In genomic region chr15:85646639-85647277, GRCm38 (mm10) we compare ENCODE assay signal across 8 mouse cellular contexts.
DNase-seq lines count a peak whose midpoint lies in the region; ATAC-seq and TF ChIP-seq lines count a peak whose summit lies in the region.

No protein-coding gene starts in this region.

- H3K79me2 ChIP-seq in macrophage (ENCODE audit: inconsistent target) = no peaks in the 10 kb centered on the region

- no peak for TF ChIP-seq EP300 in heart, postnatal 0 days (IDR thresholded peaks at IDR 0.05; ENCODE audit: low read depth)

- DNase-seq in adrenal gland, postnatal 10 days = peak; percentile 67
- no peak for DNase-seq in adrenal gland, postnatal 4 days (ENCODE audit: low spot score in 2 of 2)
- peak; percentile 11 for DNase-seq in CD4-positive, CD25-positive, alpha-beta regulatory T cell, adult 2 months (ENCODE audit: low read depth, low spot score)
- no peak for DNase-seq in heart, postnatal 0 days (ENCODE audit: low spot score)
- DNase-seq in yolk sac, embryonic 10.5 days (ENCODE audit: low spot score) = no peak
- DNase-seq in cerebellum, postnatal 10 days = no peak
- no peak for DNase-seq in layer of hippocampus, adult 11-12 months (ENCODE audit: low spot score)

- 27% methylated on average over 9 of the region's 10 CpGs for WGBS in heart, postnatal 0 days
- WGBS in macrophage (ENCODE audit: missing documents) = 26% methylated on average over 6 of the region's 10 CpGs

- H3K27me3 ChIP-seq in heart, postnatal 0 days (ENCODE audit: control insufficient read depth, insufficient read depth, low read length) = no peaks in the 10 kb centered on the region

- no peaks in the 10 kb centered on the region for H3K9me3 ChIP-seq in heart, postnatal 0 days (replicated peaks; ENCODE audit: control insufficient read depth, low read length)

- TF ChIP-seq CTCF in heart, postnatal 0 days (IDR thresholded peaks at IDR 0.05; ENCODE audit: low read depth) = no peak

- ATAC-seq in heart, postnatal 0 days (ENCODE audit: insufficient read depth, low read depth) = 0 out of 2 replicates have a peak, but pooled peaks have one; percentile 34

- H3K4me2 ChIP-seq in heart, postnatal 0 days (ENCODE audit: low read depth, low read length) = peak overlapping the region; percentile 78

- H3K9ac ChIP-seq in heart, postnatal 0 days (replicated peaks; ENCODE audit: low read depth, low read length) = peak overlapping the region; percentile 78

- peak overlapping the region; percentile 53 for H3K4me3 ChIP-seq in heart, postnatal 0 days (ENCODE audit: low read depth, low read length)
- peak overlapping the region; percentile 36 for H3K4me3 ChIP-seq in macrophage (ENCODE audit: inconsistent target)

- no peaks in the 10 kb centered on the region for H3K36me3 ChIP-seq in heart, postnatal 0 days (replicated peaks; ENCODE audit: control insufficient read depth, insufficient read depth, low read length)
- no peaks in the 10 kb centered on the region for H3K36me3 ChIP-seq in macrophage (ENCODE audit: inconsistent target)

- H3K4me1 ChIP-seq in heart, postnatal 0 days (ENCODE audit: control insufficient read depth, insufficient read depth) = peaks cover 22% of the 10 kb centered on the region

- peak overlapping the region; percentile 85 for H3K27ac ChIP-seq in heart, postnatal 0 days (ENCODE audit: low read depth)
- H3K27ac ChIP-seq in macrophage = no peak overlapping the region

Comparison
In these comparisons a context has a peak if more than half of its experiments do, and no peak if none do; other contexts are left out.
1. DNase-seq: peak in adrenal gland, postnatal 10 days (single experiment) and CD4-positive, CD25-positive, alpha-beta regulatory T cell, adult 2 months (single experiment); none in adrenal gland, postnatal 4 days (0 of 2), heart, postnatal 0 days (single experiment), yolk sac, embryonic 10.5 days (single experiment), cerebellum, postnatal 10 days (0 of 2) and layer of hippocampus, adult 11-12 months (single experiment).